In genomic region chr6:116673471-116674282, GRCm38 (mm10) we compare ENCODE assay signal across 8 mouse cellular contexts. TPM values are rescaled to one million over a fixed set of nuclear protein-coding genes. Genes with fewer than 3 reads are reported as not detected.
DNase-seq lines count a peak whose midpoint lies in the region; ATAC-seq lines count a peak whose summit lies in the region.

Gene Rassf4 (minus strand): TSS chr6:116673952.

- peak; percentile 99 for DNase-seq in A20 (ENCODE audit: low read depth, low spot score)
- peak; percentile 96 for DNase-seq in forebrain, embryonic 11.5 days (ENCODE audit: low spot score)
- peak; percentile 89 for DNase-seq in kidney, postnatal 10 days
- peak; percentile 93 for DNase-seq in liver, embryonic 11.5 days (ENCODE audit: low spot score)
- peak; percentile 91 for DNase-seq in spleen, postnatal 36 days (ENCODE audit: low spot score in 2 of 2)

- H3K4me2 ChIP-seq in forebrain, embryonic 11.5 days (ENCODE audit: low read depth, low read length, severe bottlenecking) = peak within 1 kb of the TSS; percentile 77
- peak within 1 kb of the TSS; percentile 76 for H3K4me2 ChIP-seq in heart, embryonic 14.5 days (ENCODE audit: low read length)
- H3K4me2 ChIP-seq in liver, embryonic 11.5 days = peak within 1 kb of the TSS; percentile 96

- H3K4me1 ChIP-seq in brown adipose tissue, adult 24 weeks (ENCODE audit: control insufficient read depth, insufficient read depth, insufficient read length, low read length) = no peaks in the 10 kb centered on the region
- peaks cover 20% of the 10 kb centered on the region for H3K4me1 ChIP-seq in forebrain, embryonic 11.5 days (replicated peaks; ENCODE audit: control insufficient read depth, insufficient read depth, low read length)
- peaks cover 32 to 35% of the 10 kb centered on the region in 2 experiments for H3K4me1 ChIP-seq in heart, embryonic 14.5 days (ENCODE audit: control insufficient read depth in 2 of 2, insufficient read depth in 2 of 2, low read length in 2 of 2)
- H3K4me1 ChIP-seq in liver, embryonic 11.5 days (replicated peaks; ENCODE audit: control insufficient read depth, insufficient read depth, low read length) = peaks cover 14% of the 10 kb centered on the region

- under 1% methylated on average over 44 of the region's 44 CpGs for WGBS in forebrain, embryonic 11.5 days
- under 1% methylated on average over 44 of the region's 44 CpGs for WGBS in heart, embryonic 14.5 days
- under 1% methylated on average over 44 of the region's 44 CpGs for WGBS in liver, embryonic 11.5 days

- H3K4me3 ChIP-seq in brown adipose tissue, adult 24 weeks (ENCODE audit: insufficient read depth, low read depth, low read length) = peak within 1 kb of the TSS; percentile 60
- H3K4me3 ChIP-seq in forebrain, embryonic 11.5 days (ENCODE audit: low read depth, low read length) = peak within 1 kb of the TSS; percentile 44
- peak within 1 kb of the TSS; percentile 52 to 59 for H3K4me3 ChIP-seq in heart, embryonic 14.5 days (ENCODE audit: control insufficient read depth in 1 of 2, insufficient read depth in 1 of 2, low read depth in 1 of 2, low read length in 2 of 2)
- peak within 1 kb of the TSS; percentile 58 for H3K4me3 ChIP-seq in liver, embryonic 11.5 days (ENCODE audit: low read depth, low read length)

- ATAC-seq in forebrain, embryonic 11.5 days (replicated peaks; ENCODE audit: low FRiP score) = peak; percentile 91
- ATAC-seq in heart, embryonic 14.5 days (ENCODE audit: insufficient number of reproducible peaks, insufficient read depth, low FRiP score, low read depth) = peak; percentile 77
- peak; percentile 95 for ATAC-seq in liver, embryonic 11.5 days (replicated peaks; ENCODE audit: low FRiP score)
- peak; percentile 71 for ATAC-seq in monocyte, adult 5-6 weeks (replicated peaks; ENCODE audit: insufficient number of reproducible peaks, low FRiP score, low TSS enrichment, poor library complexity, severe bottlenecking)

- no peaks in the 10 kb centered on the region for H3K36me3 ChIP-seq in forebrain, embryonic 11.5 days (ENCODE audit: control insufficient read depth, insufficient read depth, low read length)
- no peaks in the 10 kb centered on the region for H3K36me3 ChIP-seq in heart, embryonic 14.5 days (ENCODE audit: control insufficient read depth, insufficient read depth, low read length)
- H3K36me3 ChIP-seq in liver, embryonic 11.5 days (ENCODE audit: control insufficient read depth, insufficient read depth, low read length) = no peaks in the 10 kb centered on the region

- 0 out of 2 replicates have a peak, but pooled peaks cover 2% of the 10 kb centered on the region for H3K27me3 ChIP-seq in forebrain, embryonic 11.5 days (ENCODE audit: control insufficient read depth, insufficient read depth, low read length)
- no peaks in the 10 kb centered on the region for H3K27me3 ChIP-seq in heart, embryonic 14.5 days (ENCODE audit: control insufficient read depth, insufficient read depth, low read length)
- no peaks in the 10 kb centered on the region for H3K27me3 ChIP-seq in liver, embryonic 11.5 days (replicated peaks; ENCODE audit: control insufficient read depth, insufficient read depth, low read length)

- peak within 1 kb of the TSS; percentile 69 for H3K27ac ChIP-seq in brown adipose tissue, adult 24 weeks (replicated peaks; ENCODE audit: low read depth, low read length)
- no peak within 1 kb of the TSS for H3K27ac ChIP-seq in forebrain, embryonic 11.5 days (ENCODE audit: low read depth, low read length)
- peak within 1 kb of the TSS; percentile 55 to 77 for H3K27ac ChIP-seq in heart, embryonic 14.5 days (replicated peaks in 1 of 2; ENCODE audit: control insufficient read depth in 1 of 2, insufficient read depth in 1 of 2, low read depth in 2 of 2, low read length in 2 of 2)
- no peak within 1 kb of the TSS for H3K27ac ChIP-seq in liver, embryonic 11.5 days (ENCODE audit: low read depth, low read length)

- H3K9ac ChIP-seq in forebrain, embryonic 11.5 days (ENCODE audit: low read length) = peak within 1 kb of the TSS; percentile 61
- peak within 1 kb of the TSS; percentile 56 for H3K9ac ChIP-seq in heart, embryonic 14.5 days (ENCODE audit: low read length)
- peak within 1 kb of the TSS; percentile 47 for H3K9ac ChIP-seq in liver, embryonic 11.5 days (ENCODE audit: low read depth, low read length)

- no peaks in the 10 kb centered on the region for H3K9me3 ChIP-seq in forebrain, embryonic 11.5 days (ENCODE audit: control insufficient read depth, low read length)
- no peaks in the 10 kb centered on the region for H3K9me3 ChIP-seq in heart, embryonic 14.5 days (ENCODE audit: control insufficient read depth, low read length)
- no peaks in the 10 kb centered on the region for H3K9me3 ChIP-seq in liver, embryonic 11.5 days (ENCODE audit: control insufficient read depth, low read length)

RNA-seq across cellular contexts. Expression of gene Rassf4, which starts in this region (rescaled TPM):
- 3.6 and 4.2 TPM in 2 replicates for polyA plus RNA-seq in brown adipose tissue, adult 24 weeks (2012; ENCODE audit: insufficient read depth, insufficient read length, missing spikeins)
- 20.7 and 22.7 TPM in 2 replicates for polyA plus RNA-seq in forebrain, embryonic 11.5 days (2014; fragmentation: Nextera tagmentation; extraction: Ambion mirVana)
- 8.0 and 9.4 TPM in 2 replicates for polyA plus RNA-seq in heart, embryonic 14.5 days (2014; fragmentation: Nextera tagmentation; extraction: Ambion mirVana)
- 4.8 and 4.9 TPM in 2 replicates for polyA plus RNA-seq in liver, embryonic 11.5 days (2014; fragmentation: Nextera tagmentation; extraction: Ambion mirVana)
- total RNA-seq in monocyte, adult 5-6 weeks (2017) = 124 to 138 TPM (median 133 TPM) in 3 replicates

Comparison
In these comparisons a context has a peak if more than half of its experiments do, and no peak if none do; other contexts are left out.
1. H3K27ac ChIP-seq: peak in brown adipose tissue, adult 24 weeks (single experiment) and heart, embryonic 14.5 days (2 of 2); none in forebrain, embryonic 11.5 days (single experiment) and liver, embryonic 11.5 days (single experiment).
2. Peak in every context shown above with its lines, with median percentiles within 50 percentile points of each other: DNase-seq, H3K4me3 ChIP-seq, ATAC-seq, H3K4me2 ChIP-seq and H3K9ac ChIP-seq.